Mouse (Mus musculus) urinary bladder, postnatal 36 days (tissue): ENCODE data around the gene Kcnh5.

Source experiments
- DNase-seq, 2 experiments: peaks; one replicate each; pipeline ENCODE4 v3.0.0; 2022; ENCODE audit warnings: low spot score in 2 of 2, mixed read lengths in 1 of 2

The Kcnh5 gene

GRCm38 (mm10) chr12:74952661-74953060 lies 224.5 kb downstream of the Kcnh5 start:
- no peak for DNase-seq

- DNase-seq, result no peak
Observed at GRCm38 (mm10) chr12:74951124-74952115, 225.7 kb downstream of the Kcnh5 start.

- no peak for DNase-seq
Observed at GRCm38 (mm10) chr12:74901331-74901730, 275.8 kb downstream of the Kcnh5 start.

GRCm38 (mm10) chr12:74900777-74901176 lies 276.4 kb downstream of the Kcnh5 start:
- no peak for DNase-seq

- DNase-seq, result no peak
Observed at GRCm38 (mm10) chr12:74899055-74899454, 278.1 kb downstream of the Kcnh5 start.

GRCm38 (mm10) chr12:74898211-74898610 lies 278.9 kb downstream of the Kcnh5 start:
- DNase-seq, result no peak

GRCm38 (mm10) chr12:74894870-74895423 lies 282.2 kb downstream of the Kcnh5 start:
- no peak for DNase-seq

GRCm38 (mm10) chr12:74889419-74889818 lies 287.7 kb downstream of the Kcnh5 start:
- no peak for DNase-seq

GRCm38 (mm10) chr12:74887064-74887463 lies 290.1 kb downstream of the Kcnh5 start:
- no peak for DNase-seq

- no peak for DNase-seq
Observed at GRCm38 (mm10) chr12:74881344-74881743, 295.8 kb downstream of the Kcnh5 start.

- no peak for DNase-seq
Observed at GRCm38 (mm10) chr12:74855666-74856065, 321.5 kb downstream of the Kcnh5 start.

GRCm38 (mm10) chr12:74854263-74854662 lies 322.9 kb downstream of the Kcnh5 start:
- no peak for DNase-seq

GRCm38 (mm10) chr12:74850323-74850722 lies 326.8 kb downstream of the Kcnh5 start:
- DNase-seq, result no peak

GRCm38 (mm10) chr12:74849912-74850311 lies 327.2 kb downstream of the Kcnh5 start:
- DNase-seq, result no peak

GRCm38 (mm10) chr12:74848611-74849347 lies 328.4 kb downstream of the Kcnh5 start:
- no peak for DNase-seq
